Mouse (Mus musculus): Measurements from ENCODE around the gene Kcnk4. TPM values are rescaled to one million over a fixed set of nuclear protein-coding genes. Genes with fewer than 3 reads are reported as not detected.

Gene Kcnk4
- polyA plus RNA-seq, 1 experiment from 2014 or later: 0.12 TPM

DNA sequence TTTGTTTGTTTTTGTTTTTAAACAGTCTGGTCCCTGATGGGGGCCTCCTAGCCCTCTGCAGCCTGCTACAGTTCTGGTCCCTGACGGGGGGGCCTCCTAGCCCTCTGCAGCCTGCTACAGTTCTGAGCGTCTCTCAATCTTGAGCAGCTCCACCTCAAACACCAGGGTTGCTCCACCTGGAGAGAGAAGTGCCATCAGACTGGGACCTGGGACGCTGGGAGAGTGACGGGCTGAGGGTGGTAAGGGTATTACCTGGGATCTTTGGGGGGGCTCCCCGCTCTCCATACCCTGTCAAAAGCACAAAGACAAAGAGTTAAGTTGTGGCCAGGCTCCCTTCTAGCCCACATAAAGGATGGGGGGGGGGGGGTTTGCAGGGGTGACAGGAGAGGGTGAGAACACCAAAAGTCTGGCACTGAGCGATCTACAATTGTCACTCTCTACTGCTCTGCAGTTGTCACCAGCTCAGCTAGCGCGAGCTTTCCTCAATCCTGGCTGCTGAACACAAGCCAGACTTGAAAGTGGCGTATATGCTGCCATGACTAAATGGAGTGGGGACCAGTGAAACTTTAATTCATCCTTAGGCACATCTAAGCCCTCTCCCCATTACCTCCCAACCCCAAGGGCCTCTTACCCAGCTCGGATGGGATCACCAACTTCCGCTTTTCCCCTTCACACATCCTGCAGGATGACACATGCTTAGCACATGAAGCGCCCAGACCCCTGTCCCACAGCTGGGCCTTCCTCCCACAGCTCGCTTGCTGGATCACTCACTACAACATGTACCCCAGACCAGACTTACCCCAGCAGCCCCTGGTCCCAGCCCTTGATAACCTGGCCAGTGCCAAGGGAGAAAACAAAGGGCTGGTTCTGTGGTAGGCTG lies 43.7 kb upstream of the Kcnk4 start:
- Histone ChIP-seq H3K27ac (ENCODE audit: low read depth, low read length) (no peak overlapping the region), H3K9me3 (ENCODE audit: control insufficient read depth, low read length) (no peaks in the 10 kb centered on the region), H3K9ac (ENCODE audit: low read depth, low read length) (peak overlapping the region; percentile 66; the same call in 1 of the 2 replicates), H3K27me3 (ENCODE audit: control insufficient read depth, insufficient read depth, low read length) (no peaks in the 10 kb centered on the region), H3K4me2 (replicated peaks; ENCODE audit: low read depth, low read length) (peak overlapping the region; percentile 77; the same call in 1 of the 2 replicates), H3K4me3 (ENCODE audit: low read length) (peak overlapping the region; percentile 69; the same call in 1 of the 2 replicates), H3K36me3 (ENCODE audit: control insufficient read depth, insufficient read depth, low read length) (peaks cover 27% of the 10 kb centered on the region), H3K4me1 (ENCODE audit: control insufficient read depth, insufficient read depth, low read length) (peaks cover 34% of the 10 kb centered on the region)
- no peak for ATAC-seq (ENCODE audit: low FRiP score, low TSS enrichment)
- 81% methylated on average over 13 of the region's 13 CpGs for WGBS

DNA sequence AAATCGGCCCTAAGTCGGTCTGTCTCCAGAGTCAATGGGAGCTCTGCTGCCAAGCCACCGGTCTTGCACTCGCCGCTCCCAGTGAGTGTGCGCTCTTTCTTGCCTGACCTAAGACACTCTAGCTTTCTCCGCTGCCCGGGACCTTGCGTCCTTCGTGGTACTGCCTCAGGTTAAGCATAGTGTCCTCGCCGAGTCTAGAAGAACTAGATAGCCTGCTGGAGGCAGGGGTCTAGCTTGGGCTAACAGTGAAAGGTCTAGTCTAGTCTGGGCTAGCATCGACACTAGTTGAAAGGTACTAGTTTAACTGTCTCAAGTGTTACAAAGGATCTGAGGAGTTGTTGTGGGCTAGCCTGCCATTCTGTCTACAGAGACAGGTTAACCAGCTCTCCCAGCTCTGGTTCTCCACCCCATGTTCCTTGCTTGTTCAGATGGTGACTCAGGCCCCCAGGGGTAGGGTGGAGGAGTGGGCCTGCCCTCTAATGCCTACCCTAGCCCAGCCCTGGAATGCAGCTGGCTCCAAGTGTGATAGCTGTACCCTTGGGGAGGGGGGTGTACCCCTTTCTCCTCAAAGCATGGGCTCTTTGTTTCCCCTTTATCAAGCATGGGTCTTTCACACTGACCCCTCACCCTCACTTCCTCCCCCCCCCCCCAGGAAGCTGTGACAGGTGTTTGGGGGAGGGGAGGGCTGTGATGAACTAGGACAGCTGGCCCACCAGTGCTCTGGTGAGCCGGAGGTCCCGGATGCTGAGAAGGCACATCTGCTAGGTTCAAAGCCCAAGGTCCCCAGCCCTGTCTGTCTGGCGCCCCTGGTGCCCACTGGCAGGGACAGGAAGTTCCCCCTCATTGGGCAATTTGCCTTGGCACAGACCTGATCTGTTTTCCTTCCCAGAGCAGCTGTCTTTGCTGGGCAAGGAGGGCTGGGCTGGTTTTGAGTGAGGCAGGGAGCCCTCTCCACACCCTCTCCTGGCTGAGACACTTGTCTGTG lies 41.5 kb upstream of the Kcnk4 start, which contains the start of gene Plcb3:
TSS of gene Plcb3 (minus strand) at position 934 of the 985 bp plus-strand sequence.
- Histone ChIP-seq H3K27me3 (ENCODE audit: control insufficient read depth, insufficient read depth, low read length) (no peaks in the 10 kb centered on the region), H3K36me3 (ENCODE audit: control insufficient read depth, insufficient read depth, low read length) (peaks cover 20% of the 10 kb centered on the region), H3K9ac (ENCODE audit: low read depth, low read length) (peak within 1 kb of the TSS; percentile 87), H3K4me2 (replicated peaks; ENCODE audit: low read depth, low read length) (peak within 1 kb of the TSS; percentile 91), H3K27ac (ENCODE audit: low read depth, low read length) (peak within 1 kb of the TSS; percentile 91), H3K9me3 (ENCODE audit: control insufficient read depth, low read length) (no peaks in the 10 kb centered on the region), H3K4me3 (ENCODE audit: low read length) (peak within 1 kb of the TSS; percentile 82), H3K4me1 (ENCODE audit: control insufficient read depth, insufficient read depth, low read length) (peaks cover 42% of the 10 kb centered on the region)
- under 1% methylated on average over 16 of the region's 16 CpGs for WGBS
- no peak for ATAC-seq (ENCODE audit: low FRiP score, low TSS enrichment)

DNA sequence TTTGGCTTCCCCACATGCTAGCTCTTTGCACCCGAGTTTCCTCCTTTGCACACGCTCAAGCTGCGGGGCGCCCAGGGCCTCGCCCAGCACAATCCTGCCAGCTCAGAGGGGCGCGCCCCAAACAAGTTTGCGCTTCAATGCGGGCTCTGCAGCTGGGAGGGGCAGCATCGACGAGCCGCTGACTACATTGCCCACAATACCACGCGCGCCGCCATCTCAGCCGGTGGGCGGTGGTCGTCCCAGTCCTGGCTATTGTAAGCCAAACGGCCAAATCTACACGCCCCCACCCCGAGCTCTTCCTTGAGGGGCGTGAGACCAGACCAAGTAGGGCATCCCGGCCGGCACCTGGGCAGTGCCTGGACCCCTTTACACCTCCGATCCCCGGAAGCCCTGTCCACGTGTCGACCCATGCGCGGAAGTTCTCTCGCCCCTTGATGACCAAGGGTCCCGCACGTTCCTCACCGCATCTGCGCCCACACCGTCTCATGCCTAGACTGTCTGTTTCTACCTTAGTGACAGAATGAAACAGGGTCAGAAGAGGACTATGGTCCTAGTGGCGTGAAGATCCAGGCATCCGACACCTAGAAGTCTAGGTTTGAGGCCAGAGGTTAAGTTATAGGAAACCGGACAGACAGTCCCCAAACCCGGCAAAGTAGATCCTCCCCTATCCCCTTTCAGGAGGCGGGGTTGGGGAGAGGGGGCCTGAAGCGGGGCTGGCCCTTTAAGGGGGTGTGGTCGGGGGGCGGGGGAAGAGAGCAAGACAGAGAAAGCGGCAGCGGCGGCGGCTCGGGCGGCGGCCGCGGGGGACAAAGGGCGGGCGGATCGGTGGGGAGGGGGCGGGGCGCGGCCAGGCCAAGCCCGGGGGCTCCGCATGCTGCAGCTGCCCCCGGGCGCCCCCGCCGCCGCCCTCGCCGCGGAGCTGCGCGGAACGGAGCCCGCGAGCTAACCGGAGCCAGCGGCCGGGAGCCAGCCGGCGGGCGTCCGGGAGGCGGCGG lies 40.2 kb upstream of the Kcnk4 start, which contains the start of gene Ppp1r14b:
TSS of gene Ppp1r14b (plus strand) at position 758 of the 995 bp plus-strand sequence.
- peak; percentile 51 for ATAC-seq (ENCODE audit: low FRiP score, low TSS enrichment)
- H3K9ac ChIP-seq (ENCODE audit: low read depth, low read length): peak within 1 kb of the TSS; percentile 87
- under 1% methylated on average over 67 of the region's 84 CpGs for WGBS

DNA sequence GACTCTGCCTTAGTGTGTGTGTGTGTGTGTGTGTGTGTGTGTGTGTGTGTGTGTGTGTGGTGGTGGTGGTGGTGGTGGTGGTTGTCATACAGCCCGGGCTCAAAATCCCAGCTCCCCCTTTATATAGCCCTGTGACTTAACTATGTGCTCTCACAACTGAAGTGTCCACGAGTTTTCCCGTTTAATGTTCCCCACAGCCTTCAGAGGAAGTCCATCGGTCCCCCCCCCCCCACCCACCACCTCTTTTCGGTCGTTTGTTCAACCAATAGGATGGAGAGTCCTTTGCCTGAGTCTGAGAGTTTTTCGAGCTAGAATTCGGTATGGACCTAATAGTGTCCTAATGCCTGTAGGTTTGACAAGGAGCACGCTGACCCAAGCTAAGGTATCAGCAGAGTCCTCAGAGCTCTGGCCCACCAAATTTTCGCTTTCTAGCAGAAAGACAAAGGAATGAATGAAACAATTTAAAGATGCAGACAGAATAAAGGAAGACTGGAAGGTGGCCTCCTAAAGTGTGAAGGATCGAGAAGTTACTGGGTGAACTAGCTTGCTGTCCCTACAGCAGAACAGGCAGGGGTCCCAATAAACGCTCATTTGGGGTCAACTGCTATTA lies 39.4 kb upstream of the Kcnk4 start:
- Histone ChIP-seq H3K4me3 (ENCODE audit: low read length) (peak overlapping the region; percentile 82), H3K9me3 (ENCODE audit: control insufficient read depth, low read length) (no peaks in the 10 kb centered on the region), H3K27me3 (ENCODE audit: control insufficient read depth, insufficient read depth, low read length) (no peaks in the 10 kb centered on the region), H3K36me3 (ENCODE audit: control insufficient read depth, insufficient read depth, low read length) (peaks cover 20% of the 10 kb centered on the region), H3K4me1 (ENCODE audit: control insufficient read depth, insufficient read depth, low read length) (peaks cover 50% of the 10 kb centered on the region), H3K27ac (ENCODE audit: low read depth, low read length) (no peak overlapping the region), H3K4me2 (replicated peaks; ENCODE audit: low read depth, low read length) (peak overlapping the region; percentile 91), H3K9ac (ENCODE audit: low read depth, low read length) (peak overlapping the region; percentile 87; the same call in 1 of the 2 replicates)
- 23% methylated on average over 11 of the region's 12 CpGs for WGBS
- no peak for ATAC-seq (ENCODE audit: low FRiP score, low TSS enrichment)

More for the DNA sequence above, 40.2 kb upstream of the Kcnk4 start, which contains the start of gene Ppp1r14b:
- peak within 1 kb of the TSS; percentile 82 for H3K4me3 ChIP-seq (ENCODE audit: low read length)
- H3K4me1 ChIP-seq (ENCODE audit: control insufficient read depth, insufficient read depth, low read length): peaks cover 50% of the 10 kb centered on the region
- H3K36me3 ChIP-seq (ENCODE audit: control insufficient read depth, insufficient read depth, low read length): peaks cover 20% of the 10 kb centered on the region
- H3K27me3 ChIP-seq (ENCODE audit: control insufficient read depth, insufficient read depth, low read length): no peaks in the 10 kb centered on the region
- no peaks in the 10 kb centered on the region for H3K9me3 ChIP-seq (ENCODE audit: control insufficient read depth, low read length)
- peak within 1 kb of the TSS; percentile 91 for H3K27ac ChIP-seq (ENCODE audit: low read depth, low read length)
- peak within 1 kb of the TSS; percentile 91 for H3K4me2 ChIP-seq (replicated peaks; ENCODE audit: low read depth, low read length)

DNA sequence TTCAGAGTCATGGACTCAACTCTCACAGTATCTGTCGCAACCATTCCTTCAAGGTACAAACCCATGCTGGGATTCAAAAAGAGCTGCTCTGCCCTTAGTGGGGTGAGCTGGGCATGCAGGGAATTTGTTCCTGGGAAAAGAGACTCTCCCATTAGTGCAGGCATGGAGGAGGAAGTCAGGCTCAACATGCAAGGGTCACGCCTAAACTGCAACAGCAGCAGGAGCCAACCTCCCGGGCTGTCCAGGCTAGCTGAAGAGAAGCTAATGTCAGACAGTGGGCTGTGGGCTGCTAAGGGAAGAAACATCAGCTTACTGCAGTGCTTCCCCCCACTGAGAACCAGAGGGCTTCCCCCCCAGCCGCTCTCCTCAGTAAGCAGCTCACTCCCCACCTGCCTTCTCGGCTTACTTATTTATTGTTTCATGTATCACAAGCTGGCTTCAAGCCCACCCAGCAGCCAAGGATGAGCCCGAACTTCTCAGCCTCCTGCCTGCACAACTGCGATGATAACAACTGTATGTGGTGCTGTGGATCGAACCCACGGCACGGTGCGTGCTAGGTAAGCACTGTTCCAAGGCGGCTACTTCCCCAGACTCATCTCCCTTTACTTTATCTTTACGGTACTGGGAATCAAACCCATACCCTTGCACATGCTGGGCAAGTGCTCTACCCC lies 38.1 kb upstream of the Kcnk4 start:
- ATAC-seq (ENCODE audit: low FRiP score, low TSS enrichment): no peak
- H3K27ac ChIP-seq (ENCODE audit: low read depth, low read length): no peak overlapping the region
- H3K9ac ChIP-seq (ENCODE audit: low read depth, low read length): no peak overlapping the region
- no peak overlapping the region for H3K4me2 ChIP-seq (replicated peaks; ENCODE audit: low read depth, low read length)
- H3K4me3 ChIP-seq (ENCODE audit: low read length): no peak overlapping the region
- WGBS: 69% methylated on average over 13 of the region's 13 CpGs
- H3K9me3 ChIP-seq (ENCODE audit: control insufficient read depth, low read length): no peaks in the 10 kb centered on the region
- no peaks in the 10 kb centered on the region for H3K27me3 ChIP-seq (ENCODE audit: control insufficient read depth, insufficient read depth, low read length)
- peaks cover 46% of the 10 kb centered on the region for H3K4me1 ChIP-seq (ENCODE audit: control insufficient read depth, insufficient read depth, low read length)
- H3K36me3 ChIP-seq (ENCODE audit: control insufficient read depth, insufficient read depth, low read length): peaks cover 6% of the 10 kb centered on the region

DNA sequence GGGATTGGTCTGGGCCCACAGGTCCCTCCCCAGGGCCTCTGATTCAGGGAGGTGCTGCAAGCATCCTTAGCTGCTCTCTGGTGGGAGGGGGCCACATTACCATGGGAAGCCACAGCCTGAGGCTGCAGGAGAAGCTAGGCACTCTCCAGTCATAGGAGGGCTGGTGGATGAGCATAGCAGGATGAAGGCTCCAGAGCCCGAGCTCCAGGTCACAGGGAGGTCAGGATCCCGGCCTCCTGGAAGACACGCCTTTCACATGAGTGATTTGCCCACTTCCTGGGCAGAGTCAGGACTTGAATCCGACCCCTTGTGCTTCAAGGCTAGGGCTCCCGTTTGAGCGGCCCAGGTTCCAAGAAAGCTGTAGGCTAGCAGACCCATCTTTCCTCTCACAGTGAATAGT lies 37.3 kb upstream of the Kcnk4 start:
- Histone ChIP-seq H3K27ac (ENCODE audit: low read depth, low read length) (no peak overlapping the region), H3K9ac (ENCODE audit: low read depth, low read length) (peak overlapping the region; percentile 34; the same call in 1 of the 2 replicates), H3K27me3 (ENCODE audit: control insufficient read depth, insufficient read depth, low read length) (no peaks in the 10 kb centered on the region), H3K9me3 (ENCODE audit: control insufficient read depth, low read length) (no peaks in the 10 kb centered on the region), H3K4me3 (ENCODE audit: low read length) (no peak overlapping the region), H3K4me2 (replicated peaks; ENCODE audit: low read depth, low read length) (no peak overlapping the region), H3K36me3 (ENCODE audit: control insufficient read depth, insufficient read depth, low read length) (peaks cover under 1% of the 10 kb centered on the region; the same call in 1 of the 2 replicates), H3K4me1 (ENCODE audit: control insufficient read depth, insufficient read depth, low read length) (peaks cover 41% of the 10 kb centered on the region)
- WGBS: 10% methylated on average over 6 of the region's 6 CpGs
- no peak for ATAC-seq (ENCODE audit: low FRiP score, low TSS enrichment)

DNA sequence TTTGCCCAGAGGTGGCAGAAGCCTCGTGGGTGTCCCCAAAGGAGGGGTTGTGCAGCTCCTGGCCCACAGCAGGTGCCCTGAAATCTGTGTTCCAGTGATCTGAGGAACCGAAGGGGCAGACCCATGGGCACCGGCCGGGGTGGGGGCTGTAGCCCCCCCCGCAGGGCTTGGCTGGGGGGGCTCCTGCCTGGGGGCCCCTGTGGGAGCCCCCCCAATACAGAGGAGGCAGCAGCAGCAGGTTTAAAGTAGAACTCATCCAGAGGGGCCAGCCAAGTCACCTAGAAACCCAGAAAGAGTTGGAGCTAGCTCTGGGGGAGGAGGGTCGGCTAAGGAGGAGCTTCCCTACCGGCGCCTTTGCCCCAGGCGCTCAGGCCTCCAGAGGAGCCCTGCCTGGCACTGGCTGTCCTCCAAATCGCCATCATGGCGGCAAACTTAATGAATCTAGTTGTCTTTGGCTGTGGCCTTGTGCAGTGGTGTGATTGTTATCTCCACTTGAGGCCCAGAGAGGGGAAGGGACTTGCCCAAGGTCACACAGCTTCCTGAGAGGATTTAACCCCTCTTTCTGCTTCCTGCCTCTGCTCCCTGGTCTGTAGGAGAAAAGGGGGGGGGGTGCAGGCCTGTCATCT lies 36.3 kb upstream of the Kcnk4 start:
- Histone ChIP-seq H3K4me2 (replicated peaks; ENCODE audit: low read depth, low read length) (peak overlapping the region; percentile 80), H3K9ac (ENCODE audit: low read depth, low read length) (peak overlapping the region; percentile 42), H3K27me3 (ENCODE audit: control insufficient read depth, insufficient read depth, low read length) (no peaks in the 10 kb centered on the region), H3K4me1 (ENCODE audit: control insufficient read depth, insufficient read depth, low read length) (peaks cover 34% of the 10 kb centered on the region), H3K36me3 (ENCODE audit: control insufficient read depth, insufficient read depth, low read length) (peaks cover 10% of the 10 kb centered on the region), H3K27ac (ENCODE audit: low read depth, low read length) (peak overlapping the region; percentile 37; the same call in 1 of the 2 replicates), H3K4me3 (ENCODE audit: low read length) (peak overlapping the region; percentile 64), H3K9me3 (ENCODE audit: control insufficient read depth, low read length) (no peaks in the 10 kb centered on the region)
- no peak for ATAC-seq (ENCODE audit: low FRiP score, low TSS enrichment)
- 24% methylated on average over 11 of the region's 11 CpGs for WGBS
